8 mouse cellular contexts compared by ENCODE assay signal in genomic region chr5:105494246-105494917, GRCm38 (mm10). TPM values are rescaled to one million over a fixed set of nuclear protein-coding genes. Genes with fewer than 3 reads are reported as not detected.
DNase-seq lines count a peak whose midpoint lies in the region; ATAC-seq lines count a peak whose summit lies in the region.

No protein-coding gene starts in this region.

- DNase-seq in intestine, embryonic 14.5 days (ENCODE audit: low spot score), result no peak
- DNase-seq in right cerebral cortex, postnatal 10 days (ENCODE audit: low spot score in 2 of 2), result peak; percentile 65 to 79
- no peak for DNase-seq in right cerebral cortex, postnatal 4 days
- DNase-seq in layer of hippocampus, adult 11-12 months (ENCODE audit: low spot score), result no peak
- no peak for DNase-seq in lung, postnatal 4 days

- H3K9ac ChIP-seq in intestine, embryonic 14.5 days (ENCODE audit: low read length), result no peak overlapping the region
- H3K9ac ChIP-seq in intestine, embryonic 16.5 days (ENCODE audit: low read depth, low read length), result no peak overlapping the region
- no peak overlapping the region for H3K9ac ChIP-seq in hindbrain, embryonic 16.5 days (ENCODE audit: low read depth, low read length)
- no peak overlapping the region for H3K9ac ChIP-seq in stomach, embryonic 15.5 days

- H3K4me1 ChIP-seq in intestine, embryonic 14.5 days (replicated peaks; ENCODE audit: control insufficient read depth, insufficient read depth, low read length), result no peaks in the 10 kb centered on the region; the same call in 1 of the 2 replicates
- H3K4me1 ChIP-seq in intestine, embryonic 16.5 days (ENCODE audit: control insufficient read depth, insufficient read depth, low read length), result peaks cover 5% of the 10 kb centered on the region; the same call in 1 of the 2 replicates
- peaks cover 18% of the 10 kb centered on the region for H3K4me1 ChIP-seq in hindbrain, embryonic 16.5 days (ENCODE audit: control insufficient read depth, insufficient read depth, low read depth, low read length)
- H3K4me1 ChIP-seq in stomach, embryonic 15.5 days, result peaks cover 9% of the 10 kb centered on the region; the same call in 1 of the 2 replicates

- 52% methylated on average over 10 of the region's 10 CpGs for WGBS in intestine, embryonic 14.5 days
- WGBS in intestine, embryonic 16.5 days, result 58% methylated on average over 10 of the region's 10 CpGs
- WGBS in hindbrain, embryonic 16.5 days, result 31% methylated on average over 10 of the region's 10 CpGs
- 58% methylated on average over 10 of the region's 10 CpGs for WGBS in stomach, embryonic 15.5 days

- H3K4me2 ChIP-seq in intestine, embryonic 14.5 days (ENCODE audit: low read length), result peak overlapping the region; percentile 43
- no peak overlapping the region for H3K4me2 ChIP-seq in intestine, embryonic 16.5 days (ENCODE audit: low read depth, low read length)
- H3K4me2 ChIP-seq in hindbrain, embryonic 16.5 days (ENCODE audit: low read length), result no peak overlapping the region
- H3K4me2 ChIP-seq in stomach, embryonic 15.5 days, result peak overlapping the region; percentile 50; the same call in 1 of the 2 replicates

- H3K27me3 ChIP-seq in intestine, embryonic 14.5 days (replicated peaks; ENCODE audit: control insufficient read depth, insufficient read depth, low read length), result no peaks in the 10 kb centered on the region
- no peaks in the 10 kb centered on the region for H3K27me3 ChIP-seq in intestine, embryonic 16.5 days (replicated peaks; ENCODE audit: control insufficient read depth, insufficient read depth, low read length)
- H3K27me3 ChIP-seq in hindbrain, embryonic 16.5 days (replicated peaks; ENCODE audit: control insufficient read depth, insufficient read depth, low read length), result 0 out of 2 replicates have a peak, but pooled peaks cover 3% of the 10 kb centered on the region
- H3K27me3 ChIP-seq in stomach, embryonic 15.5 days (replicated peaks), result no peaks in the 10 kb centered on the region

- H3K27ac ChIP-seq in intestine, embryonic 14.5 days (ENCODE audit: low read depth), result no peak overlapping the region
- no peak overlapping the region for H3K27ac ChIP-seq in intestine, embryonic 16.5 days (ENCODE audit: low read length)
- H3K27ac ChIP-seq in hindbrain, embryonic 16.5 days (ENCODE audit: low read depth, low read length), result 0 out of 2 replicates have a peak overlapping the region, but pooled peaks have one; percentile 5
- H3K27ac ChIP-seq in stomach, embryonic 15.5 days, result no peak overlapping the region

- H3K9me3 ChIP-seq in intestine, embryonic 14.5 days (ENCODE audit: control insufficient read depth, low read length), result no peaks in the 10 kb centered on the region
- H3K9me3 ChIP-seq in intestine, embryonic 16.5 days (ENCODE audit: control insufficient read depth, low read length), result no peaks in the 10 kb centered on the region
- no peaks in the 10 kb centered on the region for H3K9me3 ChIP-seq in hindbrain, embryonic 16.5 days (ENCODE audit: control insufficient read depth, low read length)
- H3K9me3 ChIP-seq in stomach, embryonic 15.5 days, result no peaks in the 10 kb centered on the region

- H3K36me3 ChIP-seq in intestine, embryonic 14.5 days (ENCODE audit: control insufficient read depth, insufficient read depth, low read length), result no peaks in the 10 kb centered on the region
- no peaks in the 10 kb centered on the region for H3K36me3 ChIP-seq in intestine, embryonic 16.5 days (ENCODE audit: control insufficient read depth, insufficient read depth, low read length)
- H3K36me3 ChIP-seq in hindbrain, embryonic 16.5 days (ENCODE audit: control insufficient read depth, insufficient read depth, low read length), result 0 out of 2 replicates have a peak, but pooled peaks cover 2% of the 10 kb centered on the region
- no peaks in the 10 kb centered on the region for H3K36me3 ChIP-seq in stomach, embryonic 15.5 days

- H3K4me3 ChIP-seq in intestine, embryonic 14.5 days (ENCODE audit: low read depth, low read length), result no peak overlapping the region
- no peak overlapping the region for H3K4me3 ChIP-seq in intestine, embryonic 16.5 days (ENCODE audit: low read length)
- H3K4me3 ChIP-seq in hindbrain, embryonic 16.5 days (ENCODE audit: low read length), result no peak overlapping the region
- no peak overlapping the region for H3K4me3 ChIP-seq in stomach, embryonic 15.5 days (replicated peaks)

- no peak for ATAC-seq in intestine, embryonic 14.5 days (replicated peaks; ENCODE audit: low FRiP score, low TSS enrichment, low read depth)
- no peak for ATAC-seq in intestine, embryonic 16.5 days
- no peak for ATAC-seq in hindbrain, embryonic 16.5 days
- ATAC-seq in stomach, embryonic 15.5 days (ENCODE audit: insufficient read depth, low FRiP score, low read depth), result no peak

RNA-seq across cellular contexts. Expression of gene Lrrc8c, which starts 24.8 kb away (rescaled TPM):
- polyA plus RNA-seq in intestine, embryonic 14.5 days (2014; fragmentation: Nextera tagmentation; extraction: Ambion mirVana), result 19.1 and 21.2 TPM in 2 replicates
- polyA plus RNA-seq in intestine, embryonic 16.5 days (2015; fragmentation: Nextera tagmentation; extraction: Ambion mirVana), result 12.0 and 12.4 TPM in 2 replicates
- 14.1 and 15.1 TPM in 2 replicates for polyA plus RNA-seq in hindbrain, embryonic 16.5 days (2015; fragmentation: Nextera tagmentation; extraction: Ambion mirVana)
- polyA plus RNA-seq in stomach, embryonic 15.5 days (2015; fragmentation: Nextera tagmentation; extraction: Ambion mirVana), result 17.8 and 18.6 TPM in 2 replicates

Comparison
In these comparisons a context has a peak if more than half of its experiments do, and no peak if none do; other contexts are left out.
1. DNase-seq: peak in right cerebral cortex, postnatal 10 days (2 of 2); none in intestine, embryonic 14.5 days (single experiment), right cerebral cortex, postnatal 4 days (single experiment), layer of hippocampus, adult 11-12 months (single experiment) and lung, postnatal 4 days (0 of 2).
2. H3K4me2 ChIP-seq: peak in intestine, embryonic 14.5 days (single experiment) and stomach, embryonic 15.5 days (single experiment); none in intestine, embryonic 16.5 days (single experiment) and hindbrain, embryonic 16.5 days (single experiment).